Mouse (Mus musculus): ENCODE data around the gene Tbx1.

Gene Tbx1

DNA sequence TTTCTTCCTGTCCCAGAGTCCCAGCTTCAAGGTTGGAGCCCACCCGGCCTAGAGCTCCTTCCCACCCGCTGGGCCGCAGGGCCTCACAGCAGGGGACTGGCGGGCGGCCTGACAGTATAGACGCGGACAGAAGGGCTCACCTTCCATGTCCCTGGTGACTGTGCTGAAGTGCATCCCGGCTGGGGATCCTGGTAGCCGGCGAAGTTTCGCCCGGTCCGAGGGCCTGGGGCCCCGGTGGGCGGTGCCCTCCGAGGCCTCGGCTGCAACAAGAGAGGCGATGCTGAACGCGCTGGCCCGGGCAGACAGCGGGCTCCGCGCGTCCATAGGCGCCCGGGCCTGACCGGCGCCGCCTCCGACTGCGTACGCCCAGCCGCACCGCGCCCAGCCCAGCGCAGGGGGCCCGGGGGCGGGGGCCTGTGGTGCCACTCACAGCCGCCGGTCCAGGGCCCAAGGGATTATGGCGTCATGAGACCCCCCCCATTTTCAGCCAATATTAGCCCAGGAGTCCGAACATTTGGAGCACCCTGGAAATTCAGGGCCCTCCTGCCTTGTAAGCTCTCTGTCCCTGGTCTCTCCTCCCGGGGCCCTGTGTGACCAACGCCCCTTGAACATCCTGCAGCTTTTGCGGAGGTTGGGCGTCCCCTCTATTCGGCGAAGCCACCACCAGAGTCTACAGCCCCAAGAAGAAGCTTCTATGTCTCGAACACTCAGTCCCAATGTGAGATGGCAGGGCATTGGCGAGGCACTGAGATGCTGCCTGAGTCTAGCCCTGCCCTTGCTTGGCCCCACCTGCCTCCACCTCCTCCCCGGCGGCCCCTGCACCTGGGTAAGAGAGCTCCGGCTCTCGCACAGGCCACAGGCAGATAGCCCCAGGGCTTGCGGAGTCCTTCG lies 2.4 kb downstream of the Tbx1 start:
- no peak for DNase-seq (ENCODE audit: low read depth, low spot score)

DNA sequence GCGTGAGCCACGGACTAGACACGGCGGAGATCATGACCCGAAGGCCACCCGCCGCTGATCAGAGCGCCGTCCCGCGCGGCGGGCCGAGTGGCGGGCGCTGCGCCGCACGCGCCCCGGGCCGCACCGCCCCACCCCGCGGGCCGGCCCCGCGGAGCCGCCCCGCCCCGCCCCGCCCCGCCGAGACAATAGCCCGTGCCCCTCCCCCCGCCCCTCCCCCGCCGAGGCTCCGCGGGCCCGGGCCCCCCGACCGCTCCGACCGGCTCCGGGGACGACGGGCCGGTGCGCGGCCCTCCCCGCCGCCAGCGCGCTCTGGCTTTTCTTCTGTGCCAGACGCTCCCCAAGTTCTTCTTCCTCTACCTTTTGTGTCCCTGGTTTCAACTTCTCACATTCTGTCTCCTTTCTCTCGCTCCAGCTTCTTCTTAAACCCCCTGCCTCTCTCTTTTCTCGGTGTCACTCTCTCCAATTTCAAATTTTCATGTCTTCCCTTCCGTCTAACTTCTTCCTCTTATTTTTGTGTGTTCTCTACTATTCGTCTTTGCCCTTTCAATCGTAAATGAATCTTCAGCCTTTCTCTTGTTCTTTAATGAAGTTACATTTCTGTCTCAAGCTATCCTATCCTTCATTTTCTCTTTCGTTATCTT lies 3.4 kb downstream of the Tbx1 start:
- DNase-seq (ENCODE audit: low read depth, low spot score): no peak

DNA sequence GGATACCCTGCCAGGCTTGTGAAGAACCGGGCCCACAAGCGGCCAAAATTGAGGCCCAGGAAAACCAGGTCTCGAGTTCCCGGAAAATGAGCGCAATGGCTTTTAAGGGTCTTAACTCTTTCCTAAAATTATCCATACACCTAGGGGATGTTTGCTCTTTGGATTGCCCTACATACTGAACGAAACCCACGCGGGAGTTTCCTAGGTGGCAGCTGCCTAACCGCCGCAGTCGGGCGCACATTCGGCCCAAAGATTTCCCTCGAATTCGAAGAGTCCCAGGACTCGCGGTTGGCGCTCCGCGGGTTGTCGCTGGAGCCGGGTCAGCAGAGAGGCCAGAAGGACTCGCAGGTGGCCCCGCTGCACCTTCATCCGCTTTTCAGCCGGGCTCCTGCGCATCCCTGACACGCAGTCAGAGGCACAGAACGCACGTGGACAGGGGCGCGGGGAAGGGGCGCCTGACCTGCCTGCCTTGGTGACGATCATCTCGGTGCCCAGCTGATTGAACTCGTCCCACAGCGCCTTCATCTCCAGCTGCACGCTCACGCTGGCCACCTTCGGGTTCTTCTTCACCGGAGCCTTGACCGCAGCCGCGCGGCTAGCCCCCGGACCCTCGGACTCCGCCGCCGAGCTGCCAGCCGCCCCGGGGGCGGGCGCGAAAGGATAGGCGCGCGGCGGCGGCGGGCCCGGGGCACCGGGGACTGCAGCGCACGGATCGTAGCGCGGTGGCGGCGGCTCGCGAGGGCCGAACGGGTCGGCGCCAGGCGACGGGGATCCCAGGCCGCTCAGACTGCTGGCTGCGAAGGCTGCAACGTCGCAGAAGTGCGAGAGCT lies 4.2 kb downstream of the Tbx1 start:
- DNase-seq (ENCODE audit: low read depth, low spot score): no peak

DNA sequence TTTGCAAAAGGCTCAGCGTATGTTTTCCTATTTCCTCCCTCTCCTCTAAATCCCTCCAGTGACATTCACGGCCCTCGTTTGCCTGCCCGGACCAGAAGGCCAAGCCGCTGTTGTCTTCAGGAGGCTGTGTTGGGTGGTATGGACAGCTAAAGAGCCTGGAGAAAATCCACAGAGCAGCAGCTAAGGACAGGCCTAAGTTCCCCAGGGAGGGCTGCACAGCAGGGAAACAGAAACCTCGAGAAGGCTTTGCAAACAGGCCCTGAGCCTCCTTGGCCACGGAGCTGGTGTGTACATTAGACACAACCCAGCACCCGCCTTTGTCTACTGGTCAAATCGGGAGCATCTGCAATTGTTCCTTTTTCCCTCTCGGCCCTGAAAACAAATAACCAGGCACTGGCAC lies 4.8 kb downstream of the Tbx1 start:
- DNase-seq (ENCODE audit: low read depth, low spot score): no peak

DNA sequence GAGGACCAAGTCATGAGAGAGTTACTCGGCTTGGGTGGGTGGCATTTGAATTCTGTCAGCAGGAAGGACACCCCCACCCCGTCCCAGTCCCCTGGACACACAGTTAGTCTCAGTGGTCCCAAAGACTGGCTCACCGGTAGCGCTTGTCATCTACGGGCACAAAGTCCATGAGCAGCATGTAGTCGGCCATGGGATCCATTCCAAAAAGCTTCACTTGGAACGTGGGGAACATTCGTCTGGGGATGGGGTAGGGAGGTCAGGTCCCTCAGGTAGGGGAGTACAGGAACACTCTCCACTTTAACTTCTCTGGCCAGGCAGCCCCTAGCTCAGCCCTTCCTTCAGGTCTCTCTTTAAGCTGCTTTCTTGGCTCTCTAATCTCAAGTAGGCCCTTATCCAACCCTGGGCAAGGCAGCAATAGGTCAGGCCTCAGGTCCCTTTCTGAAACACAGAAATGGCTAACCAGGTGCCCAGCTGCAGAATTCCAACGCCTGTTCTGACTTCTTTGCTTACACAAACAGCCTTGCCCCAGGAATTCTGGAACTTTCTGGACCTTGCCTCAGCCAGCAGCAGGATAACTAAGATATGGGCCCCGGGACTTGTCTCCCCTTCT lies 5.5 kb downstream of the Tbx1 start:
- DNase-seq (ENCODE audit: low read depth, low spot score): no peak

DNA sequence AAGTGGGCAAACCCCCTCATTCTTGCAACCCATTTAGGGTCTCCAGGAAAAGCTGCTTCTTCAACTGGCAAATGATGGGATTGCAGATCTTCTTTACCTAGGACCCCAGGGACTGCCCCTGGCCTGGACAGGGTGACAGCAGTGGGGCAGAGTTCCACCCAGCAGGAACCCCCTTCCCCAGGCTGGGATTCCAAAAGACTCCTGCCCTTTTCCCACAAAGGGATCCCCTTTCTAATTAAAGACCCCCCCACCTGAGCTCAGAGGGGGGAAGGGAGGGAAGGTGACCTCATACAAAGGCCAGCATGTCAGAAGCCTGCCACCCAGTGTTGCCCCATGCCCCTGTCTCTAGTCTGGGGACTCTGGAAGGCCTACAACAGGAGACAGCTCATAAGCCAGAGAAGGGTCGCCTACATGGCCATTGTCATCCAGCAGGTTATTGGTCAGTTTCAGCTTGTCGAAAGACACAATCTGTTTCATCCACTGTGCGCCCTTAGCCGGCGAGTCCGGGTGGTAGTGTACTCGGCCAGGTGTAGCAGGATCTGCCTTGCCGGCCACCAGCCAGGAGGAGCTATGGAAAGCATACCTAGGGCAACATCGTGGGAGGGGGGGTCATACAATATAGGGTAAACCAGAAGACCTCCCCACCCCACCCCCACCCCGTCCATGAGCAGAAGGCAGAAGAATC lies 6.7 kb downstream of the Tbx1 start:
- no peak for DNase-seq (ENCODE audit: low read depth, low spot score)

DNA sequence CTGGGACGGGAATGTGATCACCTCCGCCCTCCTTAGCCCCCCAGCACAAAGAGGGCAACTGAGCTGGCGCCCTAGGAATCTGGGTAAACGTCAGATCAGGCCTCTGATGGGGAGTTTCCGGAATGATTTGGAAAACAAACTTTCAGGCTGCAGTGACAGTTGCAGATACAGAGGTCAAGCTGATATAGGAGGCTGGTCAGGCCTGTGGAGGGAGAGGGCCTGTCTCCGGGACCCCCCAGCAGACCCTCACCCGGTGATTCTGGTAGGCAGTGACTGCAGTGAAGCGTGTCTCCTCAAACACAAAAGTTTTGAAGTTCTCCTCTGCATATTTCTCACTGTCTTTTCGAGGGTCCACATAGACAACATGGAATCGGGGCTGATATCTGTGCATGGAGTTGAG lies 7.3 kb downstream of the Tbx1 start:
- DNase-seq (ENCODE audit: low read depth, low spot score): no peak

DNA sequence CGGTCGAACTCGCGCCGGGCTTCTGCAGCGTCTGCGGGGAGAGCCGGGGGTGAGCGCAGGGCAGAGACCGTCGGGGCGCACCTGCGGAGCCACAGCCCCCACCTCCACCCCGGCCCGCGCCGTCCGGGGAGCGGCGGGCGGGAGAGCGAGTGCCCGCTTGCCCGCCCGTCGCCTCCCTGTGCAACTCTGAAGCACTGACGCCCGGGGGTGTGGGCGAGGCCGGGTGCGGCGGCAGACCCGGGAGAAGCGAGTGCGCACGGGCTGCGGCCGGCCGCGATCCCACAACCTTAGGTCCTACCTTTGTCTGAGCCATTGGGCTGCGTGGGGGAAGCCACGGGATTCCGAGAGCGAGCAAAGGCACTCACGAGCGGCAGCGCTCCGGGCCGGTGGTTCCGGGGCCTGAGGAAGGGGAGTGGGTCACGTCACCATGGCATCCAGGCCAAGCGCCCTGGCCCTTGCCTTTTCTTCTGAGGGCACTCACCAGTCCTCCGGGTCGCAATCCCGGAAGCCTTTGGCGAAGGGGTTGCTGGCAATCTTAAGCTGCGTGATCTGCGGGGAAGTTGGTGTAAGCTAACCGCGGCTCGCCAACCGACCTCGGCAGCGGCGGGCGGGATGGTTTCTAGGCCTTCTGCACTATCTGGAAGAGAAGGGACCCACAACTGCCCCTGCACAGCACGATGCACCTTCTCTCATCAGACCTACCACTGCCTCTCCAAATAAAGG lies 7.9 kb downstream of the Tbx1 start:
- DNase-seq (ENCODE audit: low read depth, low spot score): no peak

DNA sequence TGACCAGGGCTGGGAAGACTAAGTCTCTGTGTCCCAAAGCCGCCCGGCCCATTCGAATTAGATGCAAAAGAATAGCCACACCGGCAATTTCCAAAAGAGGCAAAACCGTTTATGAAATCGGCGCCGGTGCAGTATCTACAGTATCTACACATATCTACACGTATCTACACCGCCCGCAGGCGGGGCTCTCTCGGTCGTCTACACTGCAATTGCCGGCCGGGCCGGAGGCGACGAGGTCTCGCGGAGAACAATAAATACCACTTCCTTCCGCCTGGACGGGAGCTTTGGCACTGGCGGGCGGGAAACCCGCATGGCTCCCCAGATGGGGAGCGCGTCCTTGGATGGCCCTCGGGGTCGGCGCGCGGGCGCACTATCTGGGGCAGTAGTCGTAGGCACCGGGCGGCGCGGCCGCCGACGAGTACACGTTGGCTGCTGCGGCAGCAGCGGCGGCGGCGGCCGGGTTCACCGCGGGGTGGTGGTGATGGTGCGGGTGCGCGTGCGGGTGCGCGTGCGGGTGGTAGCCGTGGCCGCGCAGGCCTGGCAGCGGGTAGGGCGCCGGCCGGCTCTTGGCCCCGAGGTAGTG lies 8.8 kb downstream of the Tbx1 start:
- DNase-seq (ENCODE audit: low read depth, low spot score): no peak

DNA sequence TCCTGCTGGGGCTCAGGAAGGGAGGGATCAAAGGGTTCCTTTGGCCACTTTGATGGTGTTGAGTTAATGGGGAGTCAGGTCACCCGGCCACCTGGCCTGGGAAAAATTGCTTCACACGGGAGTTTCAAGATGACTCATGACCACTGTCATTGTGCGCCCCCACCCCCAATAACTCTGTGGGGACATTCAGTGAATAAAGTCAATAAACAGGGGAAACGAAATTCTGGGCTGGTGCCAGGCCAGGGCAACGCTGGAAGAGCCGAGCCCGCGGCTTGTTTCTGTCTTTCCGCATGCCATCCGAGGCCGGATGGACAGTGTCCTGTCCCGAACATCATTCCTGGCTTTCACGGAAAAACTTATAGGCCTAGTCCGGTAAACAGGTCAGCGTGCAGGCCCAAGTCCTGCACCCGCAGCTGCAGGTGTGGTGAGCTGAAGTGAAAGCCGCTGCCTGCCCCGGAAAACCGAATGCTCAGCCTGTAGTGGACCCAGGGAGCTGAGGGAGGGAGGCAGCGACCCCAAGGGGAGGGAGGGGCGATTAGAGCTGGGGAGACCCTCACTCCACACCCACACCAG lies 9.3 kb downstream of the Tbx1 start:
- no peak for DNase-seq (ENCODE audit: low read depth, low spot score)

DNA sequence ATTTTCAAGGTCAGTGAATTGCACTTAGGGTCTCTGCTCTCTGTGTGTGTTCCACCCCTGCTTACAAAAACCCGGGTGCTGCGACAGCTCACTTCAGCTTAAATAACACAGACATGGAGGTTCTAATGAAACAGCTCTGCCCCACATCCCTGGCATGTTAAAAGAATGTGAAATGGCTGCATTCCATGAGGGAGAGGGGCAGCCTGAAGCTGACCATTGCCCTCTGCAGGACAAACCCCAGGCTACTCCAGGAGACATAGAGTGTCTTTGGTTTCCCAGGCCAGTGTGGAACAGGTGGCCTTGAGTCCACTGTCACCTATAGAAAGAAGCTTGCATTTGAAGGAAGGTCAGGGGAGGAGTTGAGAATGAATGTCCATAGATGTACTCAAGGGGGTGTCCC lies 10.1 kb downstream of the Tbx1 start:
- DNase-seq (ENCODE audit: low read depth, low spot score): no peak

DNA sequence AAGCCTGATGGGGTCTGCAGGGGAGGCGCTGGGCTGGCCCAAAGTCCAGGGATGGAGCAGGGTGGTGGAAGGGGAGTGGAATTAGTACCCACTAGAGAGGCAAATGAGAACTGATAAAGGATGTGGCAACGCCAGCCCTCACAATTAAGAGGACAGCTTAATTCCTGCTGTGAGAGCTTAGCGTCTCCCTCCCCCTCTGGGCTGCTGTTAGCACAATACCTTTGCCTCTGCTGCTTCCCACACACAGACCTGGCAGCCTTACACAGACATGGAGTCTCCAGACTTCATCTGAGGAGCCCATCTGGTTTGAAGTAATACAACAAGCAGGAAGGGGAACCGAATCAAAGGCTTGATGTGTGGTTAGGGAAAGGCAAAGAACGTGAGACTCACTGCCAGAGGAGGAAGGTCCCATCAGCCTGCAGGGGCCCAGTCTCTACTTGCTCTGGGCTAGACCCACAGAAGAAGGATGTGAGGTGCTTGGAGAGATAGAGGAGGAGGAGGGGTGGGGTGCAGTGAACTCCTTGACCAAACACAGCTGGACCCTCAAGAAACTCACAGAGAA lies 12.8 kb downstream of the Tbx1 start:
- no peak for DNase-seq (ENCODE audit: low read depth, low spot score)

DNA sequence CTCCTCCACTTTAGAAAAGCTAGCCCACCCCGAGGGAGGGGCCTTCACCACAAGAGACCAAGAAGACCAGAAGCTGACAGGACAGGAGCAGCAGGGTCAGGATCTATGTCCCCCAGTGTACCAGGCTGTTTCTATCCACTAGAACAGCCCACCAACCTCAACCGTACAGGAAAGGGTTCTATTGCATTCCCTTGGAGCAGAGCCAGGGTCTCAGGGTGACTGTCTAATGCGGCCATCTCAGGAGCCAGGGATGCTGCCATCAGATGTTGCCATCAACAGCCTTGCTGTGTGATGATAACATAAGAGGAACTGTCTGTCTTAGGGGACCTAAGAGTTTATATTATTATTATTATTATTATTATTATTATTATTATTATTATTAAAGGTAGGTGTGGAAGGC lies 13.4 kb downstream of the Tbx1 start:
- DNase-seq (ENCODE audit: low read depth, low spot score): no peak

DNA sequence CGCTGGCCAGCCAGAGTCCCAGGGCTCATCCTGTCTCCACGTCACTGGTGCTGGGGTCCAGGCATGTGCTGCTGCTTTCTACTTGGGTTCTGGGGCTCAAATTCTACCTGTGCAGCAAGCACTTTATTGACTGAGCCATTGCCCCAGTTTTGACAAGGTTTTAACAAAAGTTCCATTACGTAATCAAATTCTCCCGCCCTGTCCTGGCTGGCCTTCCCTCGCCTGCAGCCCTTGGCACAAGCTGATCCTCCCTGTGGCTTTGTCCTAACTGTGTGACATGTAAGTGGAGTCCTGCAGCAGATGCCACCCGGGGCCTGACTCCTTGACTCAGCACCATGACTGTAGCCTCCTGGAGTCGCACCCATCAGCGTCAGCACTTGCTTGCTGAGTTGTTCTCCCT lies 16.3 kb downstream of the Tbx1 start:
- no peak for DNase-seq (ENCODE audit: low read depth, low spot score)

DNA sequence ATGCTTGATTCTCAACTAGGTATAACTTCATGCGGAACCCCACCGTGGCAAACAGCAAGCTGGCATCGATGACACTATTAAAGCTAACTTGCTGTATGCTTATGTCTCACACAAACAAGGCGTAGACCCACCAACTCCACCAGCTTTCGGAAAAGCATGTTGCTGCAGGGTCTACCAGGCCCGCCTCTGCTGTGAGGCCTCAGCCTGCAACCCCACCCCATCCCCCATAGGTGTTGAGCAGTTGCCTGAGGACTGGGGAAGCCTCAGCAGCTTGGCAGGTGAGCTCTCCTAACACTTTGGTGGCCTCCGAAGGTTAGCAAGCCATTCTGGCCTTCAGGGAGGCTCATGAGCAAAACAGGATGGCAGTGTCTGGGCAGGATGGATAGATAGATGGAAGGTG lies 21.9 kb downstream of the Tbx1 start:
- DNase-seq (ENCODE audit: low read depth, low spot score): no peak

DNA sequence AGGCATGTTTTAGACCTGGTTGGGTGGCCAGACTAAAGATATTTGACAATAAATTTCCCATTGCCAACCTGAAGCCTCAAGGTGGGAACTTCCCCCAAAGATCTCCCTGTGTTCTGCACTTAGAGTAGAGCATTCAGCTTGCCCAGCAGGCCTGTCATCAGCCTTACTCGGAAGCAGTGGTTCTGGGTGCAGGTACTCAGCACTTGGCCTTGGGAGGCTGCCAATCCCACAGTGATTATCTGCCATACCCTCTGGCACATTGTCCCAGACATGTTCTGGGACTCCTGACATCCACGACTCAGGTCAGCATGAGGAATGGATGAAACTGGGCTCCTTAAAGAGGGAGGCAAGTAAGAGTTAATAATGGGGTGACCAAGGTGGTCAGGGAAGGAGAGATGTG lies 26.0 kb downstream of the Tbx1 start:
- no peak for DNase-seq (ENCODE audit: low read depth, low spot score)

DNA sequence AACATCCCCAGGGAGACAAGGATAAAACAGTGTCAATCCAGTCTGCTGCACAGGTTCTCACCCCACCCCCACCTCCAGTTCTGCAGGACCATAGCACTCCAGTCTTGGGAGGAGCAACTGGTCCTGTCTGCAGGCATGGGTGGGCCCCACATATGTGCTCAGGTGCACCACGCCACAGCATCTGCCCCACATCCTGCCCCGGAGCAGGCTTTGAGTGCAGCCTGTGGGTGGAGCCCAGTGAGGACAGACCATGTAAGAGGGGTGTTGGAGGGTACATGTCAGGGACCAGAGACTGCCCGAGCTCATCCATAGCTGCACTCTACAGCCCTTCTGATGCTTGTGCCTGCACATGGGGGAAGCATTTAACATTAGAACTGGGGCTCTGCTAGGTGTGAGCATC lies 34.0 kb downstream of the Tbx1 start:
- no peak for DNase-seq (ENCODE audit: low read depth, low spot score)

DNA sequence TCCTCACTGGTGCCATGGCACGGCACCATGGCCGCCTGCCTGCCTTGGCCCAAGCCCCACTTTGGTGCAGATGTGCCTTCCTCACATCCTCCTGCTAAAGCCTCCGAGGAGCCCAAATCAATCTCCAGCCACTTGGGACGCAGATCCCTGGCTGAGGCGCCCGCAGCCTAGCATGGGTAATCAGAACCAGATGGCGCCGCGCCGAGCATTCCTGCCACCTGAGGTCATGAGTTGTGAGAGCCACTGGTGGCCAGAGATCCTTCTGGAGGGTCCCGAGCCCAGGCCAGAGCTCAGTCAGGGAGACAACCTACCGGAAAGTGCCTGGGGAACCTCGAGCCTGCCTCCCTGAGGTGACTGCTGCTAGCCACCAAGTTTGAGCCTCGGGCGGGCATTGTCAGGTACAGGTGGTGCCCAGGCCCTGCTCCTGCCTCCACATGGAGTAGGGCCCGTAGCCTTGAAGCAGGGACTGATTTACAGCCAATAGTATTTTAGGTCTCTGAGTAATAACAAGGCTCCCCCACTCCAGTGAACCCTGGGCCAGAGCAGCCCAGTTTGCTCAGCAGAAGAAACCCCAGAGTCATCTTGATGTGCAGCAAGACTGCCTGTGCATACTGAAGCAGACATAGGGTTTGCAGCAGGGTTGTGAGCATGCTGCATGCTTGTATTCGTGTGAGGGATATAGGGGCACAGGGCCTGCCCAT lies 35.1 kb downstream of the Tbx1 start:
- no peak for DNase-seq (ENCODE audit: low read depth, low spot score)

DNA sequence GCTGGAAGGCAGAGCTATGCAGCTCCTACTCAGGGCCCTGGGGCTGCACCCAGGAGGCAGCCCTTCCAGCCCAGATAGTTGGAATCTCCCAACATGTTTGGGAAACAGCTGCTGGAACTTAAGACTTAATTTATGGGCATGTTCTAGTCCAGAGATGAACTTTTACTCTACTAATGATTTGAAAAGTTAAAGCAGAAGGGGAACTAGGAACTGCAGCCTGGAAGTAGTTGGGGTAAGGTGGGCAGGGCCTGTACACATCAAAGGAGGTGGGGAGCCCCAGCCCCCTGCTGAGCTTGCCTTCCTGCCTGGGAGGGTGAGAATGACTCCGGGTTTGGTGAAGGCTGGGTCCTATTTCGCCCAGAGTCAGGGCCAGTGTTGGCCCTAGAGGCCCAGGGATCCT lies 35.8 kb downstream of the Tbx1 start:
- DNase-seq (ENCODE audit: low read depth, low spot score): no peak
